In the genomic region with DNA sequence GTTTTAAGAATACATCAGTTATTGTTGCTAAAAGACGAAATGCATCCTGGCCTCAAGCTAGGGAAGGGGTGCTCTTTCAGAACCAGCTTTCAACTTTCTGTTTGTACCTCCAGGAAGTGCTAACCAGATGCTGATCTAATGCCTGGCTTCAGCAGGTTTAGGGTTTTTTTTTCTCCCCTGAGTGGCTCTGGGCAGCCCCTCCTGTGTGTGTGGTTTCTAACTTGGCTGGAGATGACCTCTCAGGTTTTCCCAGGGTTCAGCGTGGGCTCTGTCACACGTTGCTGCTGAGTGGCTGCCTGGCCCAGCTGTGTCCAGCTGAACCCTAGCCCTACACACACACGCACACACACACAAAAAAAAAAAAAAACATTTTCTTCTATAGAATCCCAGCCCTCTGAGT, we compare ENCODE assay signal across 12 mouse cellular contexts. TPM values are rescaled to one million over a fixed set of nuclear protein-coding genes. Genes with fewer than 3 reads are reported as not detected.
A peak's percentile ranks its signal among the peaks of the same experiment; 100 is the strongest.
DNase-seq lines count a peak whose midpoint lies in the region; ATAC-seq and TF ChIP-seq lines count a peak whose summit lies in the region.
"Had no signal": no experiment of that assay in that cellular context is flagged by ENCODE, and none has a peak within 500 bp of the region (broad histone marks: within the 10 kb centered on the region; RNA-seq: fewer than 3 reads in every experiment).

No protein-coding gene starts in this region.

- H3K79me2 ChIP-seq in heart, adult 2 months (replicated peaks; ENCODE audit: control insufficient read depth, insufficient read depth, low read length) = peaks cover 1% of the 10 kb centered on the region; the same call in 1 of the 2 replicates

- WGBS in heart, adult 2 months = 37% methylated on average over 4 of the region's 4 CpGs
- WGBS in lung, embryonic 15.5 days = 41% methylated on average over 4 of the region's 4 CpGs

- peaks cover 28% of the 10 kb centered on the region for H3K36me3 ChIP-seq in heart, adult 2 months (ENCODE audit: control insufficient read depth, insufficient read depth, low read length)
- no peaks in the 10 kb centered on the region for H3K36me3 ChIP-seq in lung, embryonic 15.5 days
- H3K36me3 ChIP-seq: embryonic facial prominence, embryonic 12.5 days; hindbrain, embryonic 12.5 days had no signal

- DNase-seq in heart, adult 2 months = no peak
- DNase-seq in heart, postnatal 36 days = no peak
- no peak for DNase-seq in lung, postnatal 10 days
- peak; percentile 70 for DNase-seq in induced T-regulatory cell, adult 2 months (ENCODE audit: low read depth)
- peak; percentile 47 to 70 for DNase-seq in natural killer cell, adult 2 months (ENCODE audit: low spot score in 2 of 2)
- DNase-seq in left cerebral cortex, postnatal 25 days (ENCODE audit: low spot score in 2 of 2) = no peak
- no peak for DNase-seq in frontal cortex, postnatal 14 days (ENCODE audit: low spot score in 2 of 2)
- DNase-seq: layer of hippocampus, postnatal 36 days had no signal

- TF ChIP-seq EP300 in heart, adult 2 months (IDR thresholded peaks at IDR 0.05; ENCODE audit: insufficient read depth, low read depth, low read length) = no peak

- ATAC-seq in lung, embryonic 15.5 days (ENCODE audit: borderline replicate concordance, extremely low read depth, low FRiP score, low TSS enrichment) = no peak

- TF ChIP-seq POLR2A in heart, adult 2 months (IDR thresholded peaks at IDR 0.05; ENCODE audit: insufficient read depth, low read depth, low read length) = no peak

- H3K27ac ChIP-seq in heart, adult 2 months = peak overlapping the region; percentile 53
- 0 out of 2 replicates have a peak overlapping the region, but pooled peaks have one; percentile 2 for H3K27ac ChIP-seq in lung, embryonic 15.5 days
- H3K27ac ChIP-seq: embryonic facial prominence, embryonic 12.5 days; hindbrain, embryonic 12.5 days; neural tube, embryonic 13.5 days had no signal

- peak overlapping the region; percentile 6; the same call in 1 of the 2 replicates for H3K4me3 ChIP-seq in heart, adult 2 months
- no peak overlapping the region for H3K4me3 ChIP-seq in lung, embryonic 15.5 days
- H3K4me3 ChIP-seq: embryonic facial prominence, embryonic 12.5 days; hindbrain, embryonic 12.5 days; neural tube, embryonic 13.5 days had no signal

- no peak overlapping the region for H3K9ac ChIP-seq in heart, adult 2 months (ENCODE audit: low read depth, low read length)
- no peak overlapping the region for H3K9ac ChIP-seq in lung, embryonic 15.5 days
- H3K9ac ChIP-seq: embryonic facial prominence, embryonic 12.5 days; hindbrain, embryonic 12.5 days; neural tube, embryonic 13.5 days had no signal

- H3K4me2 ChIP-seq in lung, embryonic 15.5 days = 0 out of 2 replicates have a peak overlapping the region, but pooled peaks have one; percentile 6
- H3K4me2 ChIP-seq: embryonic facial prominence, embryonic 12.5 days; hindbrain, embryonic 12.5 days; neural tube, embryonic 13.5 days had no signal

- TF ChIP-seq CTCF in heart, adult 2 months (IDR thresholded peaks at IDR 0.05) = no peak

- H3K27me3 ChIP-seq in heart, adult 2 months (ENCODE audit: control insufficient read depth, insufficient read depth, low read length) = no peaks in the 10 kb centered on the region
- 0 out of 2 replicates have a peak, but pooled peaks cover 3% of the 10 kb centered on the region for H3K27me3 ChIP-seq in lung, embryonic 15.5 days
- H3K27me3 ChIP-seq: embryonic facial prominence, embryonic 12.5 days; hindbrain, embryonic 12.5 days; neural tube, embryonic 13.5 days had no signal

- peaks cover 23% of the 10 kb centered on the region for H3K4me1 ChIP-seq in heart, adult 2 months (ENCODE audit: control insufficient read depth, insufficient read depth, low read length)
- peaks cover 31% of the 10 kb centered on the region; the same call in 1 of the 2 replicates for H3K4me1 ChIP-seq in lung, embryonic 15.5 days

- no peaks in the 10 kb centered on the region for H3K9me3 ChIP-seq in lung, embryonic 15.5 days
- H3K9me3 ChIP-seq: embryonic facial prominence, embryonic 12.5 days; hindbrain, embryonic 12.5 days; neural tube, embryonic 13.5 days had no signal

- intact Hi-C loops in heart, adult 2 months (cut with DNase I) = loop anchor here (2.0 to 5.0 kb wide), 3 partner anchors 45 to 172 kb away; partner anchors contain the start of genes Crim1 and Fez2
- intact Hi-C loops in heart, postnatal 36 days (cut with DNase I) = loop anchor here (2.0 kb wide), 1 partner anchor 117 kb away; no protein-coding TSS in a partner anchor
- intact Hi-C loops in left cerebral cortex, postnatal 25 days (cut with DNase I) = no loop called here

RNA-seq across cellular contexts. Expression of gene Crim1, which starts 45.4 kb away (rescaled TPM):
- 10 to 100 TPM; 50.6 to 55.4 TPM for total RNA-seq in heart, adult 2 months (2021)
- polyA plus RNA-seq in heart, adult 2 months (2012; rRNA removed) = 28.2 and 42.9 TPM in 2 replicates
- total RNA-seq in heart, postnatal 36 days (2021) = 10 to 100 TPM; 50.7 to 64.8 TPM
- 4.4 and 4.7 TPM in 2 replicates for polyA plus RNA-seq in lung, embryonic 15.5 days (2015; fragmentation: Nextera tagmentation; extraction: Ambion mirVana)
- 10 to 100 TPM; 70.3 to 81.0 TPM for total RNA-seq in left cerebral cortex, postnatal 25 days (2021)

Comparison
In these comparisons a context has a peak if more than half of its experiments do, and no peak if none do; other contexts are left out.
1. DNase-seq: peak in induced T-regulatory cell, adult 2 months (single experiment) and natural killer cell, adult 2 months (2 of 2); none in heart, adult 2 months (0 of 2), heart, postnatal 36 days (0 of 2), lung, postnatal 10 days (single experiment), left cerebral cortex, postnatal 25 days (0 of 2) and frontal cortex, postnatal 14 days (0 of 2).